Mouse (Mus musculus) gastrocnemius, postnatal 25 days (tissue): Measurements from ENCODE around the gene Chid1. TPM values are rescaled to one million over a fixed set of nuclear protein-coding genes. Genes with fewer than 3 reads are reported as not detected.
"Not testable (repeated sequence)": the region's sequence is repeated elsewhere in the genome, so short reads cannot be mapped to it uniquely, and the experiment has no call there.

Experiments
- DNase-seq: peaks from one replicate; pipeline ENCODE4 v3.0.0; 2022
- total RNA-seq, 2 experiments: library from RNA; stranded (reverse); gene quantifications; 1 replicate in 1 of 2; 2 replicates in 1 of 2; pipeline ENCODE4 v1.2.3; 2021

Gene Chid1
- total RNA-seq, 2 experiments from 2014 or later: 14.5 to 18.4 TPM

DNA sequence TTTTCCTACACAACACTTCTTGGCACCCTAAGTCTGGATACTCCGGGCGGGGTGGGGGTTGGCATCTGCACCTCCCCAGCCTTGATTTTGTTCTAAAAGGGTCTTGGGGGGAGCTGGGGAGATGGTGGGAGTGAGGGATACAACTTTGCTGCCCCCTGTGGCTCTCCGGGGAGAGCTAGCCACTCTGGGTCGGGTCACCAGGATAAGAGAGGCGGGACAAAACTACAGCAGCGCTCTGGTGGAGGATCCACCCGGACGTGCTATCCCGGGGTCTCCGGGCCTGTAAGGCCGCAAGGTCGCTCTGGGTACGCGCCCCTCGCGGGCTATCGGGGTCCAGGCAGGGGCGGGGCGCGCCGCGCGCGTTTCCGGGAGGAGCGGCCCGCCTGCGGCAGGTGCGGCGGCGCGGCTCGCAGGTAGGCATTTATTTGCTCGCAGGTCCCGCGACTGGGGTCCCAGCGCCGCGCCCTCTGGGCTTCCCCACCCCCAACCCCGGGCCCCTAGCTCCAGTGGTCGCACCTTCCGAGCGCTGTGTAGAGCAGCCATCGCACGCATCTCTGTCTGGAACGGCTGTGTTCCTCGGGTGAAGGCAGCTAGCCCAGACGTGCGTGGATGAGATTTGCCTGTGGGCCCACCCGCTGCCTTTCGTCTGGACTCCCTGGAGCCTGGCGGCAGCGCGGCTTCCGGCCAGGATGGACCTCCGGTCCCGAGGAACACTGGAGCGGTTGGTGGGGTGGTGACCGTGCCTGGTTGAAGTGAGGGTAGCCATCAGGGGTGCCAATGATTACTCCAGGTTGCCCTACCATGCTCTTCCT lies 77.9 kb downstream of the Chid1 start:
- DNase-seq: no peak

DNA sequence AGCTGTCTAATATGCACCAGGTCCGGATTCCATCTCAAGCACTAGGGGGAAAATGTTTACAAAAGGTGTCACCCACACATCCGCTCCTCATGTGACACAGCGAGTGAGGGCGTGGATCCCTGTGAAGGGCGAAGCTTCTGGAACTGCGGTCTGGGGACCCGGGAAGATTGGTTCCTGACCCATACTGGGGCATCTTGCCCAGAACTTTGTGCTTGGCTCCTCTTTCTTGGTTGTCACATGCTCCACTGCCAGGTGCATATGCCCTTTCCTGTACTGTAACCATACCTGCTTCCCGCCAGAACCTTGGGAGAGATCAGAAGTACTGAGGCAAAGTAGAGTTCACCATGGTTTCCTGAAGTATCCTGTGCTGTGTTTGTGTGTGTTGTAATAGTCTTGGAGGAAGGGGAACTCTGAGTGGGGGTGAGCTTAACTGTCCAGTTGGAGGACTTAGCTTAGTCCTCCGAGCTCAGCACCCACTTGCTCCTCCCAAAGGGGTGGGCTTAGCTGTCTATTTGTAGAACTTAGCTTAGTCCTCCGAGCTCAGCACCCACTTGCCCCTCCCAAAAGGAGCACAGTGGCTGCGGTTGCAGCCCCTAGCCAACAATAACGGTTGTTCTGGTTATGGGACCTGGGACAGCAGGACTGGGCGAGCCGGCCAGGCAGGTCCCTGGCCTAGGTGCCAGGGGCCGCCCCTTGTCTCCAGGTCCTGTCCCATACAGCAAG lies 79.1 kb downstream of the Chid1 start, which contains the start of gene Cracr2b:
TSS of gene Cracr2b (plus strand) at position 704 of the 723 bp plus-strand sequence.
- DNase-seq: no peak

DNA sequence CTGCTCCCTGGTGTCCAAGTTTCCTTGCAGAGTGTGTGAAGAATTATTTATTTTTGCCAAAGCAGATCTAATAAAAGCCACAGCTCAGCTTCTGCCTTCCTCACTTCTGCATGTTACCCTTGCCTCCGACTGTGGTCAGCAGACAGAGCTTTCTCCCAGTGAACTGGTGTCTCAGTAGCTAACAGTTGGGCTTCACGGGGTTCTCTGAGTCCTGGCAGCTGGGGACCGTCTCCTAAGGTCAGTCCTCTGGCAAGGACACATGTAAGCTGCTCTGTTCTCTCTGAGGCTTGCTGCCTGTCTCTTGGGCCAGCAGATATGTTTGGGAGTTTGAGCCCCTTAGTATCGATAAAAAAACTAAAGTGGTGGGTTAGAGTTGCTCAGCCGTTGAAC lies 79.7 kb downstream of the Chid1 start:
- no peak for DNase-seq

DNA sequence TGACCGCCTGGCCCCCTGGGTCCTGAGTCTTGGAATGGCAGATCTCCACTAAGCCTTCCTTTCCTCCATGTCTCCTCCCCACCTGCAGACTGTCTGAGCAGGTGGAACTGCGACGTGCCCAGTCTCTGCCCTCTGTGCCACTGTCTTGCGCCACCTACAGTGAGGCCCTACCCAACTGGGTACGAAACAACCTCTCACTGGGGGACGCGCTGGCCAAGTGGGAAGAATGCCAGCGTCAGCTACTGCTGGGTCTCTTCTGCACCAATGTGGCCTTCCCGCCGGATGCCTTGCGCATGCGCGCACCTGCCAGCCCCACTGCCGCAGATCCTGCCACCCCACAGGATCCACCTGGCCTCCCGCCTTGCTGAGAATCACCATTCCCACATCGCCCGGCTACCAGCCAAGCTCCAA lies 80.4 kb downstream of the Chid1 start:
- no peak for DNase-seq

DNA sequence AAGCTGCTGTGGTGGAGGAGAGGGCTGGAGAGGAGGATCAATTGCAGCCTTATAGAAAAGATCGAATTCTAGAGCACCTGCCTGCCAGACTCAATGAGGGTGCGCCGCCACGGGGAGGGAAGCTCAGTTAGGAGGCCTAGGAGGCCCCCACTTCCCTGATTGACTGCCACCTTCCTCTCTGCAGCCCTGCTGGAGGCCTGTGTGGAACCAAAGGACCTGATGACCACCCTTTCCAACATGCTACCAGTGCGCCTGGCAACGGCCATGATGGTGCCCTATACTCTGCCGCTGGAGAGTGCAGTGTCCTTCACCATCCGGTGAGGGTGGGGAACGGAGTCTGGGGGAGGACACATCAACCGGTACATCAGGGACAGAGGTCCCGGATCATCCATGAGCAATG lies 81.0 kb downstream of the Chid1 start:
- DNase-seq: no peak

DNA sequence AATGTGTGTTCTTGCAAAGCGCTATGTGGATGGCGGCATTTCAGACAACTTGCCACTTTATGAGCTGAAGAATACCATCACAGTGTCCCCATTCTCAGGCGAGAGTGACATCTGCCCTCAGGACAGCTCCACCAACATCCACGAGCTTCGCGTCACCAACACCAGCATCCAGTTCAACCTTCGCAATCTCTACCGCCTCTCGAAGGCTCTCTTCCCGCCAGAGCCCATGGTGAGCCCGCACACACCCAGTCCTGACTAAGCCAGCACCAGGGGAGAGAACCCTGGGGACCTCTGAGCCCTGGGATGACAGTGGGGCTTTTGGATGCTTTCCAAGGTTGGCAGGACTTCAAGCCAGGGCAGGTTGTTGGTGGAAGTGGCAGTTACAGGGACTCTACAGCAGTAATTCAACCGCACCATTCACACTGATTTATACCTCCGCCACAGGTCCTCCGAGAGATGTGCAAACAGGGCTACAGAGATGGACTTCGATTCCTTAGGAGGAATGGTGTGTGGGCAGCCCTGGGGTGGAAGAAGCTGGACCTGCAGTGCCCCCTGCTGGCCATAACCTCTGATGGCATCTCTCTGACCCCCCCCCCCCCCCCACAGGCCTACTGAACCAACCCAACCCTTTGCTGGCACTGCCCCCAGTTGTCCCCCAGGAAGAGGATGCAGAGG lies 81.5 kb downstream of the Chid1 start:
- DNase-seq: no peak

DNA sequence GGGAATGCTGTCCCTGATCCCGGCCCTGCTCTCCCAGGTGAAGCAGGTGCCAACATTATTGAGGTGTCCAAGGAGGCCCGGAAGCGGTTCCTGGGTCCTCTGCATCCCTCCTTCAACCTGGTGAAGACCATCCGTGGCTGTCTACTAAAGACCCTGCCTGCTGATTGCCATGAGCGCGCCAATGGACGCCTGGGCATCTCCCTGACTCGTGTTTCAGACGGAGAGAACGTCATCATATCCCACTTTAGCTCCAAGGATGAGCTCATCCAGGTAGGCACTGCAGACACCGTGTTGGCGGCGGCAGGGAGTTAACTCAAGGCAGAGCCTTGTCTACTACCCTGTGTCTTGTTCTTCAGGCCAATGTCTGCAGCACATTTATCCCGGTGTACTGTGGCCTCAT lies 82.4 kb downstream of the Chid1 start:
- DNase-seq: no peak

DNA sequence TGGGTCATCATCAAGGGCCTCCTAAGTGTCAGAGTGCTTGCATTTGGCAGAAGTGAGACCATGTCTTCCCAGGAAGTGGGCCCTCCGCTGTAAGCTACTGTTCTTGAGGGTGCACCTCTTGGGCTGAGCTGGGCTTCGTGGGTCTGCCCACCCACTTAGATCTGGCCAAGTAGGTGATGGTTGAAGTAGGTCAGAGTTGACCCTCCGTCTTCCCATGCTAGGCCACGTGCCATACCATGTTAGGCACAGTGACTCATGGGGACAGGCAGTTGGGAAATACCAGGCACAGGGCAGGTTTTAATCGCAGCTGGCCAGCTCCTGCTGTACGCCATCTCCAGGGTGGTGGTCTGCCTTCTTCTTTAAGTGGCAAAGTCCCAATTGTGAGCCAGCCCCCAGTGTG lies 82.9 kb downstream of the Chid1 start:
- peak; percentile 58 for DNase-seq

DNA sequence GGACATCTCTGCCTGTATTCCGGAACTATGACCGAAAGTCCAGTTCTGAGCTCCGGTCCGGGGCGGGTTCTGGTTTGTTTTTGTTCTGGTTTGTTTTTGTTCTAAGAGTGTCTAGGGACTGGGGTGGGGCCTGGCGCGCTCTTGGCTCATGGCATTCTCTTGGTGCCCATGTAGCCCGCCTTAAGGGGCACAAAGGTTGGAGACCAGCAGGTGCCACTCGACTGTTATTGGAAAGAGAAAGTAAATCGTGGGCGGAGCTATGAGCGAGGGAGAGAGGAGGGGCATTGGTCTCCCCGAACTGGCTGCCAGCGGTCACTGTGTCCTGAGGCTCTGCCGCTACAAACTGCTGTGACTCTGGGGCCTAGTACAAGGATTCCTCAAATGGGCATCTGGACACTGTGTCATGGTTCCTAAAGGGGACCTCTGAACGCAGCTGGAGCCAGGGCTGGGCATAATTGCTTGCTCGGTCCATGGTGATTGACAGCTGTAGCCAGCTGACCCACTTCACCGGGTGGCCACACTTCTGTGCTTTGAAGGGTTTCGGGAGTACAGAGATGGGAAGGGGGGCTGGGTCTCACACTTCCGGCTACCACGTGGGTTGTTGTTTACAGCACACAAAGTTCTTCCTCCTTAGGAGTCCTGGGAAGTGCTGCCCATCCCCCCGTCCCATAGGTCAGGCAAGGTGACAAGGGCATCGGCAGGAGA lies 83.9 kb downstream of the Chid1 start:
- peak; percentile 87 for DNase-seq

DNA sequence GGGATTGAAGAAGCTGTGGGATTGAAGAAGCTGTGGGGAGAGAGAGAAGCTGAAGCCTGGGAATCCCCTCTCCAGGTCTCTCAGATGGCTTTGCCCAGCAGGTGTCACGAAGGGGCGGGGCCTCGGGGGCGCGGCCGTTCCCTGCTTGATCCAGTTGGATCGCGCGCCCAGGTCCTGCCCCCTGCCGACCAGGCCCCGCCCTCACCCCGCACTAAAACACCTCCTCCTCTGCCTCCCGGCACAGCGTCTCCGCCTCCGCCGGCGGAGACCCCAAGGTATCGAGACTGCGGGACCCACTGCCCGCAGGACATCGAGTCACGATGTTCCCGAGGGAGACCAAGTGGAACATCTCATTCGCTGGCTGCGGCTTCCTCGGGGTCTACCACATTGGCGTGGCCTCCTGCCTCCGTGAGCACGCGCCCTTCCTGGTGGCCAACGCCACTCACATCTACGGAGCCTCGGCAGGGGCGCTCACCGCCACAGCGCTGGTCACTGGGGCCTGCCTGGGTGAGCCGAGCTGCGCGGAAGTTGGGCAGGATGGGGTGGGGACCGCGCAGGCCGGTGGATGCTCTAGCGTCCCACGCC lies 84.6 kb downstream of the Chid1 start, which contains the start of gene Pnpla2:
TSS of gene Pnpla2 (plus strand) at position 232 of the 585 bp plus-strand sequence.
- DNase-seq: peak; percentile 95

DNA sequence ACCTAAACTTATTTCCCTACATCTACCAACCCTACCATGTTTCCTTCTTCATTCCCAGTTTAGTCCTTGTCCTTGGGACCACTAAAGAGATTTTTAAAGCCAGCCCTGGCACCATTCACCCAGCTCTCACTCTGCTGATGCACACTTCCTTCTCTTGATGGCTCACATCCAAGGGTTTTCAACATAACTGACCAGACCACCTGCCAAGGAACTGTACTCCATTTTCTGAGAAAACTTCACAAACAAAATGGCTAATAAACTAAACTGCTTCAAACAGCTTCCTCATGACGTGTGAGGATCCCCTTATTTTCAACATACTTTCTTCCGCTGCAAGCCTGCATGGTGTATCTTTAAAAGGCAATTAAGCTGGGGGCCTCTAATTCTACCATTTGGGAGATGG lies 86.0 kb downstream of the Chid1 start:
- DNase-seq: no peak

DNA sequence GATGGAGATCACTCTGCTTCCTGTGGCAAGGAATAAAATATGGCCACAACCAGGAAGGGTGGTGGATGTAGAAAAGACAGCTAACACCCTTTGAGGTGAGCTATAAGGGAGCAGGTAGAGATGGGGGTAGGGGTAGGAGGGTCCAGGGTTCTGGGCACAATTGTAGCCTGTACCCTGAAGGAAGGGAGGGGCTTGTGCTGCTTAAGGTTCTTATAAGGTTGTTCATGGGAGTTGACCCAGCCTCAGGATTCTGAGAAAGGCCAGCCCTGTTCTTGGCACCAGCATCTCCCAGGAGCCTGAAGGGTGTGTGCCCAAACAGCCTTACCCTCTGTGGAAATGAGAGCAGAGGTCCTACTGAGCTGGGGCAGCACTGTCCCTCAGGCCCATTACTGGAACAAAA lies 87.7 kb downstream of the Chid1 start:
- DNase-seq: no peak

DNA sequence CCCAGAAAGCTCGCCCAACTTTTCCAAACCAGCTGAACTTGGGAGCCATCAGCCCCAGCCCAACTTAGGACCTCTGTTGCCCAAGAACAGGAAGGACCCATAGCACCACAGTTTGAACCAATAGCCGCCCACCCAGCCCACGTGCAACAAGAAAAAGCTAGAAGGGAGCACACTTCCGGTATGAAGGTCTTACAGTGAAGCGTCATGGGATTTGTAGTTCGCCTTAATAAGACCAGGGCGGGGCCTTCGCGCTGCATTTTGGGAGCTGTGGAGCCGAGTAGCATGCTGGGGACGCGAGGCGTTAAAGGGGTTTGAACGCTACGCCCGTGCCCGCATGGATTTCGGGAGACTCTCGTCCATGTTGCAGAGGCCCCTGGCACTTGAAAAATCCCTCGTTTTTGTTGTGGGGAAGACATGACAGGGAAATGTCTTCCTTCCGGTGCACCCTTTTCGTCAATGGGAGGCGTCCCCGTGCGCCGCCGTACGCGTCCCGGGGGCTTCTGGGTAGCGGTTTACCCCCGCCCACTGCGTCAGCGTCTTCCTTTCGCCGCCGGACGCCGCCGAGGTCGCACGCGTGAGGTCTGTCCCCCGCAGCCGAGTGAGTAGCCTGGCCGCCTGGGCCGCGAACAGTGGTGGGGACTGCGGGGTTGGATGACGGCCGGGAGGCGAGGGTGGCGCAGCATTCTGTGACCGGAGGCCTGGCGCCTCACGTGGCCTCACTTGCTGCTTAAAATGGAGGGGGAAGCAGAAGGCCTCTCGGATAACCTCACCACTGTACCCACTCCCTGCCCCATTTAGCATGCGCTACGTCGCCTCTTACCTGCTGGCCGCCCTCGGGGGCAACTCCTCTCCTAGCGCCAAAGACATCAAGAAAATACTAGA lies 92.3 kb downstream of the Chid1 start, which contains the start of gene Rplp2:
TSS of gene Rplp2 (plus strand) at position 261 of the 882 bp plus-strand sequence.
- peak; percentile 93 for DNase-seq

DNA sequence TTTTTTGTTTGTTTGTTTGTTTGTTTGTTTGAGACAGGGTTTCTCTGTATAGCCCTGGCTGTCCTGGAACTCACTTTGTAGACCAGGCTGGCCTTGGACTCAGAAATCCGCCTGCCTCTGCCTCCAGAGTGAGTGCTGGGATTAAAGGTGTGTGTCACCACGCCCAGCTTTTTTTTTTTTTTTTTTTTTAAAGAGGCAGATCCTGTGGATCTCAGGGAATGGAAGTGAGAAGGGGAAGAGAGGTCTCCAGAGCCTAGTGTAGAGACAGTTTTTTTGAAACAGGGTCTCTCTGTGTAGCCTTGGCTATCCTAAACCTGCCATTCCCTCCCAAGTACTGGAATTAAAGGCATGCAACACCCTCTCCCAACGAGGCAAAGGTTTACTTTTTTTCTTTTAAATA lies 93.3 kb downstream of the Chid1 start:
- not testable (repeated sequence) for DNase-seq

DNA sequence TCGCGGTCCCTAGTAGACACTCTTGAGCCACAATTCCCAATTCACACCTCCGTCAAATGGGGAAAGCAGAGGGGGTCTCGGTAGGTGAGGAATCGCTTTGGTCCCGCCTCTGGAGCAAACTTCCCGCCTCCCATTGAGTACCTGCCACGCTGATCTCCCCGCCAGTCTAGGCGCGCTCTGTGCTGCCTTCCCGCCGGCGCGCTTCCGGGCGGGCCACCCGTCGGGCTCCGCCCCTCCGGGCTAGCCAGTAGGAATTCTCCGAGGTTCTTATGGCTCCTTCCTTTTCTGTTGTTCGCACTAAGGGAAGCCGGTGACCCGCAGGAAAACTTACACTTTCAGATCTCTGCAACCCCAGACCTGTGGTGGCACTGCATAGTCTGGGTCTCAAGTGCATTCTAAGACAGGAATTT lies 95.8 kb downstream of the Chid1 start, which contains the start of gene Pidd1:
TSS of gene Pidd1 (minus strand) at position 198 of the 410 bp plus-strand sequence.
- peak; percentile 59 for DNase-seq

Other genes with a start within 250 kb of the Chid1 start
- gene Drd4, start 247.9 kb downstream of the Chid1 start, total RNA-seq: under 1 TPM in 1 of 2 experiments, not detected in 1; 0.23 TPM
- gene Deaf1, start 212.2 kb downstream of the Chid1 start, total RNA-seq: 10 to 100 TPM; 11.2 to 11.7 TPM
- 10 to 100 TPM; 11.0 to 11.5 TPM for gene Tmem80, start 212.1 kb downstream of the Chid1 start, total RNA-seq
- 1 to 10 TPM; 1.5 to 2.1 TPM for gene Eps8l2, start 201.0 kb downstream of the Chid1 start, total RNA-seq
- gene Taldo1, start 147.7 kb downstream of the Chid1 start, total RNA-seq: 10 to 100 TPM; 78.9 to 91.3 TPM
- 1 to 10 TPM; 5.2 to 6.7 TPM for gene Gatd1, start 125.7 kb downstream of the Chid1 start, total RNA-seq
- gene Cend1, start 110.4 kb downstream of the Chid1 start, total RNA-seq: under 1 TPM; 0.38 to 0.75 TPM
- gene Slc25a22, start 102.0 kb downstream of the Chid1 start, total RNA-seq: 10 to 100 TPM; 17.1 to 32.9 TPM
- under 1 TPM; 0.18 to 0.75 TPM for gene Pidd1, start 95.8 kb downstream of the Chid1 start, total RNA-seq
- gene Rplp2, start 92.5 kb downstream of the Chid1 start, total RNA-seq: 100 to 1,000 TPM; 531 to 541 TPM
- 100 to 1,000 TPM; 265 to 357 TPM for gene Pnpla2, start 84.7 kb downstream of the Chid1 start, total RNA-seq
- 1 to 10 TPM; 3.9 to 7.0 TPM for gene Cracr2b, start 78.8 kb downstream of the Chid1 start, total RNA-seq
- 10 to 100 TPM; 67.7 to 87.4 TPM for gene Cd151, start 72.5 kb downstream of the Chid1 start, total RNA-seq
- gene Polr2l, start 64.7 kb downstream of the Chid1 start, total RNA-seq: 10 to 100 TPM; 55.2 to 56.0 TPM
- 10 to 100 TPM in 1 of 2 experiments, 1 to 10 TPM in 1; 5.6 to 16.5 TPM for gene Tspan4, start 64.6 kb downstream of the Chid1 start, total RNA-seq
- gene Ap2a2, start 22.3 kb upstream of the Chid1 start, total RNA-seq: 10 to 100 TPM; 42.9 to 45.5 TPM
- gene Muc6, start 115.5 kb upstream of the Chid1 start, total RNA-seq: not detected
- under 1 TPM in 1 of 2 experiments, not detected in 1; 0.10 TPM for gene Muc2, start 150.5 kb upstream of the Chid1 start, total RNA-seq
- gene Muc5ac, start 249.1 kb upstream of the Chid1 start, total RNA-seq: not detected